Mouse (Mus musculus) kidney, adult 11 months (tissue): ENCODE measurements around the gene 1700017B05Rik.
"Not testable (repeated sequence)": the region's sequence is repeated elsewhere in the genome, so short reads cannot be mapped to it uniquely, and the experiment has no call there.

Experiments
- DNase-seq: peaks from one replicate; pipeline ENCODE4 v3.0.0; 2022

Gene 1700017B05Rik

GRCm38 (mm10) chr9:57261913-57262794, at the start of gene 1700017B05Rik:
Gene 1700017B05Rik (minus strand): TSS chr9:57262612.
- DNase-seq = peak; percentile 73

DNA sequence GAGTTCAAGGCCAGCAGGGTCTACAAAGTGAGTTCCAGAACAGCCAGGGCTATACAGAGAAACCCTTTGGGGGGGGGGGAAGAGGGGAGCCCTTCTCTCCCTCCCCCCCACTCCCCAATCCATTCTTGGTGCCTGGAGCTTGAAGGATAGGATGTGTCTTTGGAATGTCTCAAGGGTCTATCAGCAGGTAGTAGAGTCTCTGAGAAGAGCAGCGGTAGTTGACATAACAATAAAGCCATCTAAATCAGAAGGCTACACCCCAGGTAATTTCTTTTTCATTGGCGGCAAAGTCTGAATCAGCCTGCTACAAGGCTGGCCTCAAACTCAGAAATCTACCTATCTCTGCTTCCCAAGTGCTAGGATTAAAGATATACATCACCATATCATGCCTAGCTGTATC, 48.5 kb upstream of the 1700017B05Rik start:
- DNase-seq = no peak

DNA sequence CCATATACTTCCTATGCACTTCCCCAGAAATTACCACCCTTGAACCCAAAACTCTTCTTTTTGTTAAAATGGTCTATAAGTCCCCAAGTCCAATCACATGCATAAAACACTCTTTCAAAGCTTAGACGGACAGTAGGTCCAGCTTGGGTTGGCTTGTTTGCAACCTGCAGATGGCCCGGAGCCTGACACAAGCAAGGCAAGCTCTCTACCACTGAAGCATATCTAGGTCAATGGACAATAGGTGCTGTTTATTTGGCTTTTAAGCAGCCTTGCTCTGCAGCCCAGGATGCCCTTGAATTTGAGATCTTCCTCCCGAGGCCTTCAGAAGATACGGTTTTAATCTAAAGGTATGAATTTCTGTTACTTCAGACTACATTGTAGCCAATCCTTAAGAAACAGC, 46.9 kb upstream of the 1700017B05Rik start:
- DNase-seq = no peak

- DNase-seq = no peak
Measured at GRCm38 (mm10) chr9:57307456-57307855, 45.0 kb upstream of the 1700017B05Rik start.

GRCm38 (mm10) chr9:57304716-57305115, 42.3 kb upstream of the 1700017B05Rik start:
- DNase-seq = not testable (repeated sequence)

GRCm38 (mm10) chr9:57304251-57304650, 41.8 kb upstream of the 1700017B05Rik start:
- no peak for DNase-seq

DNA sequence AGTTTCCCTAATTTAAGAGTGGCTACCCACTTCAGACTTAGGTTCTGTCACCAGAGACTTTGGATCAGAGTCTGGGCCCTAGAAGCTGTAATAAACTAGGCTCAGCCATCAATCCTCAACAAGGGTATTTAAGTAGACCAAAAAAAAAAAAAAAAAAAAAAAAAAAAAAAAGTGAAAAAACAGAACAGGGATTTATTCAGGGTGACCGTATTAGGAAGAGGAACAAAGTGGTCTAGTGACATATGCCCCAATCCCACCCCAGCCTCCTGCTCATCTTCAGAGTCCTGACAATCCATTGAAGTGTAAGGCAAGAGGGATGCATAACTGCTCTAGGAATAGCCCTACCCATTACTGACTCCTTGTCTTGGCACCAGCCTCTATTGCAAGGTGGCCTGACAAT, 40.9 kb upstream of the 1700017B05Rik start:
- DNase-seq = no peak

- DNase-seq = no peak
Measured at GRCm38 (mm10) chr9:57300825-57301224, 38.4 kb upstream of the 1700017B05Rik start.

DNA sequence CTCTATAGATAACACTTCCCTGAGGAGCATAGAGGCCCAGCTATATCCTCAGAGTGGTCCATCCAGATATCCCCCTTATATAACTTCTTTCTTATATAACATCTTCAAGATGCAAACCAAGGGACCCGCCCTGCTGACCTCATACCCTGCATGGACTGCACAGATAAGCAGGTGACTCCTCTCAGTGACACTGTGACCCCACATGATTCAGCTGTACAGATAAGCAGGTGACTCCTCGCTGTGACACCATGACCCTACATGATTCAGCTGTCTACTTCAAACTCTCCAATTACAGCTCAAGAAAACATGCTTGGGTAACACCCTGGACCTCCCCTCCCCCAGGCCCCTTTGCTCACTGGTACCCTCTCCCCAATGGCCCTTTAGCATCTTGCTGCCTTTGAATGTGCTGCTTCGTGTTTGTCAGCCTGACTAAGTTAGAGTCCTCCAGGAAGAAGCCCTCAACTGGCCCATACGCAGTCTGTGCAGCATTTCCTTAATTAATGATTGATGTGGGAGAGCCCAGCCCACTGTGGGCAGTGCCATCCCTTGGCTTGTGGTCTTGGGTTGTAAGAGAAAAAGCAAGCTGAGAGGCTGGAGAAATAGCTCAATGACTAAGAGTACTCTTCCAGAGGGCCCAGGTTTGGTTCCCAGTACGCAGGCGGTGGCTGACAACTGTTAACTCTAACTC, 37.5 kb upstream of the 1700017B05Rik start:
- DNase-seq = peak; percentile 22

DNA sequence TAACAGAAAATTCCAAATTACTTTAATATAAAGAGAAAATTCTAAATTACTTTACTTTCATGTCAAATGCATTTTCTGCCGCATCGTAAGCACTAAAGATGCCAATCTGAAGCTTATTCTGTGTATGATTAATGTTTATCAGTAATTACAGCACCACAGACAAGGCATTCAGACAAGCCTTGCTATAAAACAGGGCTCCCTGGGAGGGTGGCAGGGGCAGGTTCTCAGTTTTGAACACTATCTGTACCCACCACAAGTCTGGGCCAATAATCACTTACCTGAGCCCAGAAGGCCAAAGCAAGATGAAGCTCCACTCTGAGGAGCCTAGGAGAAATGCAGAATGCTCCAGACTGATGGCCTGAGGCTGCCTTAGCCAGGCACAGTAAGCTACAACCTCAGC, 35.5 kb upstream of the 1700017B05Rik start:
- no peak for DNase-seq

- no peak for DNase-seq
Measured at GRCm38 (mm10) chr9:57296277-57296676, 33.9 kb upstream of the 1700017B05Rik start.

GRCm38 (mm10) chr9:57295666-57296065, 33.3 kb upstream of the 1700017B05Rik start:
- DNase-seq = no peak

- DNase-seq = no peak
Measured at GRCm38 (mm10) chr9:57294905-57295304, 32.5 kb upstream of the 1700017B05Rik start.

DNA sequence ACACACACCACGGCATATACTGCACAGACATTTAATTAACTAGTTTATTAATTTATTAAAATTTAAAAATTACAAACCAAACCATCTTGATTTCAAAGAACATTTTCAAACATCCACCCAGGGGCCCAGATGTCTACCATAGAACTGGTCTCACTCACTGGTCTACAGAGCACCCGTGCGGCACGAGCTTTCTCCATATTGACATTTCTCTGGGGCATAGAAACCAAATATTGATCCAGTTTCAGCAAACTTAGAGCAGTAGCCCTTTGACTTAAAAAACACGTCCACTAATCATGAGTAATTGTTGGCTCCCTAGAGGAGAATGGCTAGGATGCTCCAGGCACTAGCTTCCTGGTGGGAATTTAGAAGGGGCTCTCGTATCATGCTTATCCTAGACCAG, 24.8 kb upstream of the 1700017B05Rik start:
- no peak for DNase-seq

DNA sequence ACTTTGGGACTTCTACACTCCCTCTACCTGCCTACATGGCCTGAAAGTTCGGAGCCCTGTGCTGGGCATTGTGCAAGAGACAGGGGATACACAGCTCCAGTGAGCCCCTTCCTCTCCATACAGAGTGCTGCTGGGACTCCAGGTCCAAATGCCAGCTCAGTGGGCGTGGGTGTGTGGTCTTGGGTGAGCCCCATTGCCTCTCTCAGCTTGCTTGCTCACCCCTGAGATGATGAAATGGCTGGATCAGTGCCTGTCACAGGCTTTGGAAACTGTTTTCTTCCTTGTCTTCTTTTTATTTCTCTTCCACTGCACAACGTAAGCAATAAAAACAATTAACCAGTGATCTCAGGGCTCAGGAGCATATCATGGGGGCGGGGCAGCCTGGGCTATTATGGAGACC, 20.9 kb upstream of the 1700017B05Rik start:
- no peak for DNase-seq

GRCm38 (mm10) chr9:57282686-57283085, 20.3 kb upstream of the 1700017B05Rik start:
- DNase-seq = no peak

GRCm38 (mm10) chr9:57281549-57281948, 19.1 kb upstream of the 1700017B05Rik start:
- DNase-seq = no peak

GRCm38 (mm10) chr9:57279441-57279840, 17.0 kb upstream of the 1700017B05Rik start:
- DNase-seq = no peak

DNA sequence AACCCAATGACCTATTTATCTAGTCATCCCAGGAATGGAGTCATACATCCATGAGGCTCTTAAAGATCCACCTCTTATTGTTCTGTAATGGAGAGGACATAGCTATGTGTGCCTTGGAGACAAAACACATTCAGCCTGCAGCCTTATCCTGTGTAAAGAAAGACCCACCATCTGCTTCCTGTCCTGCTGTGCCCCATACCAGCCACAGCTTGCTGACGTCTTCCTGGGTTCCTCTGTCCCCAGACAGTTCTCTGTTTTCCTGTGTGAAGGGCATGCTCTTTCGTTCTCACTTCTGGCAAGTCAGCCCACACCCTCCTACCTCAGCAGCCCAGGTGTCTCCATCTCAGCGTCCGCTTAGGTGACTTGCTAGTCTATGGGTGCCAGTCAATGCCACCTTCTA, 15.9 kb upstream of the 1700017B05Rik start:
- no peak for DNase-seq

DNA sequence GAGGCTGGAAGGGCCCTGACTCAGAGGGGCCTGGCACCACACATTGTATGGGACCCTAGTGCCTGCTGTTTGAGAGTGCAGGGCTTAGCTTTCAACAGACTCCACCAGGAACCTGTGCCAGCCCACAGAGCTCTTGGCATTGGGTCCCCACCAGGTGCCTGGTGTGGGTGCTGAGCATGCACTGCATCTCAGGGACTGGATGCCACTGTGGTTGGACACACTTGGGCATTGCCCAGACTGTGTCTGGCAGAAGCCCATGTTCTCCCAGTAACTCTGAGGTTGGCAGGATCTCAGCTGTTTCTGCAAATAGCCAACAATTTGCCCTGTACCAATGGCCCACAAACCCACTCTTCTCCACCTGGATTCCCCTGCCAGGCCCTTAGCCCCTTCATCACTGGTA, 13.9 kb upstream of the 1700017B05Rik start:
- DNase-seq = no peak

DNA sequence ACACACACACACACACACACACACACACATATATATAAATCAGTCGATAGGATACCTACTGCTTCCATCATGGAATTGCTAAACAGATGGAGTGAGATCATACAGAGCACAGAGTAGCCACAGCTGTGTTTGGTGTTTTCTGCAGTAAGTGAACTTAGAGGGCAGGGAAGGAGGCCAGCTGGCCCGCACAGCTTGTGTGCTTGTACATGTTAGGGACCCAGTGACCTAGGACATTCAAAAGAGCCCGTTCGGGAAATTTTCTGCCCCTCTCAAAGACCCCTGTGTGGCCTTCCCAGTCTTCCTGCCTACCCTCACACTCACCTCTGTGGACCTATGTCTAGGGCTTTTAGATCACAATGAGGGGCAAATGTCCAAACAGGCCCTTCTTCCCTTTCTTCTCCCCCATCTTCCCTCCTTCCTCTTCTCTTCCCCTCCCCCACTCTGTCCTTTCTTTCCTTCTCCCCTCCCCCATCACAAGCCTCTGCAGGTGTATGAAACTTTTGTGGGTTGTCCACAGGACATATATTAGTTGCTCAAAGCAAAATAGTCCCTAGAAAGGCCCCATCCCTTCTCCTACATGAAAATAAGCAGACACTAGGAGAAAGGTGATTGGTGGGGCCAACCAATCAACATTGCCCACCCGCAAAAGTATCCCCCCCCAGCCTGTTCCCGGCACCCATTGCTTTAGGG, 11.5 kb upstream of the 1700017B05Rik start:
- DNase-seq = no peak

GRCm38 (mm10) chr9:57272902-57273804, 10.7 kb upstream of the 1700017B05Rik start:
- DNase-seq = no peak
